Mouse (Mus musculus) neural tube, embryonic 11.5 days (tissue): ENCODE measurements around the gene Fam167b. TPM values are rescaled to one million over a fixed set of nuclear protein-coding genes. Genes with fewer than 3 reads are reported as not detected.

Source experiments
- ATAC-seq: fragments of 200-750 bp; cut with Nextera tagmentation; 2 replicates; pipeline ENCODE4 v1.8.0; 2017; ENCODE audit warnings: moderate number of reproducible peaks, mild to moderate bottlenecking, moderate TSS enrichment, moderate library complexity; ENCODE audit not compliant: insufficient read depth, low FRiP score, low TSS enrichment
- DNase-seq: peaks from one replicate; pipeline ENCODE4 v3.0.0-alpha.2; 2015; ENCODE audit warnings: low spot score
- H3K27ac ChIP-seq: fragments of 300-500 bp; sonication (generic); 2 replicates; pipeline ENCODE4 v1.5.1; 2014; ENCODE audit warnings: low read depth, mild to moderate bottlenecking, low read length
- H3K27me3 ChIP-seq: fragments of 300-500 bp; sonication (generic); 2 replicates; pipeline ENCODE4 v1.6.1; 2014; ENCODE audit warnings: mild to moderate bottlenecking, low read length, mixed read lengths; ENCODE audit not compliant: control insufficient read depth, insufficient read depth
- H3K36me3 ChIP-seq: fragments of 300-500 bp; sonication (generic); 2 replicates; pipeline ENCODE4 v1.6.1; 2014; ENCODE audit warnings: mild to moderate bottlenecking, low read length, moderate library complexity, mixed read lengths; ENCODE audit not compliant: control insufficient read depth, insufficient read depth
- H3K4me1 ChIP-seq: fragments of 300-500 bp; sonication (generic); 2 replicates; pipeline ENCODE4 v1.6.1; 2014; ENCODE audit warnings: low read length, mixed read lengths; ENCODE audit not compliant: control insufficient read depth, insufficient read depth
- H3K4me2 ChIP-seq: fragments of 300-500 bp; sonication (generic); 2 replicates; pipeline ENCODE4 v1.6.1; 2014; ENCODE audit warnings: low read depth, mild to moderate bottlenecking, moderate library complexity
- H3K4me3 ChIP-seq: fragments of 300-500 bp; sonication (generic); 2 replicates; pipeline ENCODE4 v1.5.1; 2014; ENCODE audit warnings: low read depth, low read length
- H3K9ac ChIP-seq: fragments of 300-500 bp; sonication (generic); 2 replicates; pipeline ENCODE4 v1.6.1; 2014; ENCODE audit warnings: mild to moderate bottlenecking, low read length
- H3K9me3 ChIP-seq: fragments of 300-500 bp; sonication (generic); 2 replicates; pipeline ENCODE4 v1.6.1; 2016; ENCODE audit warnings: low read length; ENCODE audit not compliant: control insufficient read depth
- WGBS: fragments of 180-500 bp; shearing (Covaris S2); extraction: QIAGEN DNeasy Blood & Tissue Kit; methylation state at CpG from one replicate; pipeline ENCODE4 v1.1.7; 2014; 5-methylcytosine and 5-hydroxymethylcytosine counted together
- polyA plus RNA-seq: library from polyadenylated mRNA; unstranded; fragments of >200 nt; fragmentation: Nextera tagmentation; extraction: Ambion mirVana; gene quantifications from 2 replicates; pipeline ENCODE4 v1.2.1, GENCODE M21; 2014

Fam167b gene
- polyA plus RNA-seq, 1 experiment from 2014 or later = 1.1 TPM

DNA sequence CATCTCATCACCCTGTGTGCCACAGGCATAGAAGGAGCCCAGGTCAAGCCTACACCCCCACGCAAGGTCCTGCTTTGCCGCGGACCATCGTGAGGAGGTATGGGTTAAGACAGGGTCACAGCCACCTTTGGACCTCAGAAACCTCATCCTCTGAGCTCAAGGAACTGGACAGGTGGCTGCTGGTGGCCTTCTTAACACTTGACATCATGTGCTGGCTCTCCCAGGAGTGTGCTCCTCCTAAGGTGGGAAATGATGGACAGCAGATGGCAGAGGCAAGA is 5.3 kb downstream of the Fam167b start:
- Histone ChIP-seq H3K4me1 (no peaks in the 10 kb centered on the region), H3K9ac (no peak overlapping the region), H3K4me3 (no peak overlapping the region), H3K27ac (no peak overlapping the region), H3K27me3 (no peaks in the 10 kb centered on the region), H3K9me3 (no peaks in the 10 kb centered on the region), H3K4me2 (no peak overlapping the region), H3K36me3 (no peaks in the 10 kb centered on the region)
- WGBS = 98% methylated on average over 4 of the region's 4 CpGs
- DNase-seq = no peak
- ATAC-seq = no peak

DNA sequence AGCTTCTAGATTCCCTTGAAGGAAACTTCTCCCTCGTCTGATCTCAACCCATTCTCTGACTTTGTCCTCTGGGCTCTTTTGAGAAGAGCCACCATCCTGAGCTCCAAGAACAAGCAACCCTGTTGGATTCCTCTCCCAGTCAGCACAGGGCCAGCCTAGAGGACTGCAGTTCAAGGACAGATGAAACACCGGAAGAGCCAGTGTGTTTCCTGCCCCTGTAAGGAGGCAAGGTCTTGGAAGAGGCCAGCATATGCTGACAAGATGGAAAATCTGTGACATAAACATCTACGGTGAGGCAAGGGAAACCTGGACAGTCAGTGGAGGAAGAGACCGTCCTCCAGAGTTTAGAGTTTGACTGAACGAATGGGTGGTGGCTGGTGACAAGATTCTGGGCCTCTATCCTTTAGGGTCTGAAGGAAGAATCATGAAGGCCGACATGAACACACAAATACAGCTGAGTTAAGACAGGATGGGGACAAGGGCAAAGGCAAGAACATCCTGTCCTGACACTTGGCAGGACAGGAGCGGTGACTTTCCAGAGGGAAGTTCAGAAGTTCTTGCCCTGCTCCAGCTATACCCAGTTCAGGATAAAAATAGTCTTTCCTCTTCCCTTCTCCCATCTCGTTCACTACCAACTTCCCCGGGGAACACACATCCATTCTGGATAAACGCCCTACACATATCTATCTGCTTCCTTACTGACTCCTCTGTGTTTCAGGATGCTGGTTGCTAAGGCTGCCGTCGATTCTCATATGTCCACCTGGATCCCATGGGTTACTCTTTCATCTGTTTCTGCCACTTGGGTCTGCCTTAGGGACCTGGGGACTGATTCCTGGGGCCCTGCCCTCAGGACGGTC is 5.9 kb downstream of the Fam167b start:
- 87% methylated on average over 13 of the region's 13 CpGs for WGBS
- Histone ChIP-seq H3K36me3 (no peaks in the 10 kb centered on the region), H3K9me3 (no peaks in the 10 kb centered on the region), H3K9ac (no peak overlapping the region), H3K4me1 (no peaks in the 10 kb centered on the region), H3K27me3 (no peaks in the 10 kb centered on the region), H3K4me3 (no peak overlapping the region), H3K4me2 (no peak overlapping the region), H3K27ac (no peak overlapping the region)
- ATAC-seq (no peak), DNase-seq (no peak)

- Histone ChIP-seq H3K27me3 (no peaks in the 10 kb centered on the region), H3K9ac (no peak overlapping the region), H3K4me1 (no peaks in the 10 kb centered on the region), H3K4me3 (no peak overlapping the region), H3K36me3 (no peaks in the 10 kb centered on the region), H3K27ac (no peak overlapping the region), H3K4me2 (no peak overlapping the region), H3K9me3 (no peaks in the 10 kb centered on the region)
- DNase-seq (no peak), ATAC-seq (no peak)
- WGBS = 78% methylated on average over 8 of the region's 8 CpGs
Measured at GRCm38 (mm10) chr4:129571551-129572084, 6.7 kb downstream of the Fam167b start.

- Histone ChIP-seq H3K4me2 (no peak overlapping the region), H3K27ac (no peak overlapping the region), H3K9ac (no peak overlapping the region), H3K4me1 (no peaks in the 10 kb centered on the region), H3K9me3 (no peaks in the 10 kb centered on the region), H3K27me3 (no peaks in the 10 kb centered on the region), H3K36me3 (no peaks in the 10 kb centered on the region), H3K4me3 (no peak overlapping the region)
- WGBS = 82% methylated on average over 6 of the region's 6 CpGs
- no peak for ATAC-seq
- no peak for DNase-seq
Measured at GRCm38 (mm10) chr4:129570028-129570427, 8.3 kb downstream of the Fam167b start.

GRCm38 (mm10) chr4:129568366-129568765 is 10.0 kb downstream of the Fam167b start:
- WGBS = 91% methylated on average over 7 of the region's 7 CpGs
- ATAC-seq = no peak

GRCm38 (mm10) chr4:129565139-129565538 is 13.2 kb downstream of the Fam167b start:
- DNase-seq (no peak), ATAC-seq (no peak)
- H3K4me2 ChIP-seq = no peak overlapping the region
- no peak overlapping the region for H3K27ac ChIP-seq
- no peak overlapping the region for H3K9ac ChIP-seq
- peaks cover 7% of the 10 kb centered on the region; the same call in 1 of the 2 replicates for H3K4me1 ChIP-seq
- WGBS = 83% methylated on average over 6 of the region's 6 CpGs
- no peaks in the 10 kb centered on the region for H3K27me3 ChIP-seq
- H3K9me3 ChIP-seq = no peaks in the 10 kb centered on the region
- no peak overlapping the region for H3K4me3 ChIP-seq
- H3K36me3 ChIP-seq = no peaks in the 10 kb centered on the region

More at GRCm38 (mm10) chr4:129568366-129568765, 10.0 kb downstream of the Fam167b start:
- Histone ChIP-seq H3K4me1 (peaks cover 6% of the 10 kb centered on the region; the same call in 1 of the 2 replicates), H3K4me3 (no peak overlapping the region), H3K9ac (no peak overlapping the region), H3K9me3 (no peaks in the 10 kb centered on the region), H3K4me2 (no peak overlapping the region), H3K36me3 (no peaks in the 10 kb centered on the region), H3K27ac (no peak overlapping the region), H3K27me3 (no peaks in the 10 kb centered on the region)
- no peak for DNase-seq

DNA sequence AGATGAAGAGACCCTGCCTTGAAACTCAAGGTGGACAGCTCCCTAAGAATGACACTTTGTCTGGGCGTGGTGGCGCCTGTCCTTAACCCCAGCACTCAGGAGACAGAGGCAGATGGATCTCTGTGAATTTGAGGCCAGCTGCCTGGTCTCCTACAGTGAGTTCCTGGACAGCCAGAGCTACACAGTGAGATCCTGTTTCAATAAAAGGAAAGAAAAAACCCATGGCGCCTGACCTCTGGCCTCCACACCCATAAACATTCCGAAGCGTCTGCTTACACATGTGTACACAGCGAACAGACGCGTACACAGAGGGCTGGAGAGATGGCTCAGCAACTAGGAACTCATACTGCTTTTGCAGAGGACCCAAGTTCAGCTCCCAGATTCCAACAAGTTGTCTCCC is 14.6 kb downstream of the Fam167b start:
- ATAC-seq (no peak), DNase-seq (peak; percentile 32)
- no peaks in the 10 kb centered on the region for H3K9me3 ChIP-seq
- H3K9ac ChIP-seq = no peak overlapping the region
- H3K27me3 ChIP-seq = no peaks in the 10 kb centered on the region
- H3K4me2 ChIP-seq = no peak overlapping the region
- H3K27ac ChIP-seq = no peak overlapping the region
- WGBS = 32% methylated on average over 8 of the region's 8 CpGs
- no peaks in the 10 kb centered on the region for H3K36me3 ChIP-seq
- H3K4me1 ChIP-seq = peaks cover 7% of the 10 kb centered on the region; the same call in 1 of the 2 replicates
- H3K4me3 ChIP-seq = no peak overlapping the region

DNA sequence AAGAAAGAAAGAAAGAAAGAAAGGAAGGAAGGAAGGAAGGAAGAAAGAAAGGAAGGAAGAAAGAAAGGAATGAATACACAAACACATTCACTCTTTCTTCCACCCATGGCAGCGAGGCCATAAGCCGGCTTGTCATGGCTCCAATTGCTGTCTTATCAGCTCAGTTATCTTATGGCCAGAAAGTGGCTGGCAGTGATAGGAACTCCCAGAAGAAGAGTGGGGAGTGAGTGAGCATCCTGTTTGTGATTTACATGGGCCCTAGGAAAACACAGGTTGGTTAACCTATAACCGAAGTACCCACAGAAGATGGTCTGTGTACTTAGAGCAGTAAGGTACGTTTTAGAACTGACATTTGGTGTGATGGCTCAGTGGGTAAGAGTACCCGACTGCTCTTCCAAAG is 17.2 kb downstream of the Fam167b start:
- no peak for DNase-seq
- Histone ChIP-seq H3K9me3 (no peaks in the 10 kb centered on the region), H3K4me1 (peaks cover 10% of the 10 kb centered on the region), H3K4me3 (no peak overlapping the region), H3K27ac (no peak overlapping the region), H3K27me3 (no peaks in the 10 kb centered on the region), H3K4me2 (no peak overlapping the region), H3K9ac (no peak overlapping the region), H3K36me3 (no peaks in the 10 kb centered on the region)
- WGBS = 93% methylated on average over 5 of the region's 5 CpGs
- no peak for ATAC-seq

GRCm38 (mm10) chr4:129558321-129558955 is 19.9 kb downstream of the Fam167b start:
- H3K27me3 ChIP-seq = no peaks in the 10 kb centered on the region
- no peak overlapping the region for H3K4me3 ChIP-seq
- no peak overlapping the region for H3K27ac ChIP-seq
- no peaks in the 10 kb centered on the region for H3K36me3 ChIP-seq
- H3K9me3 ChIP-seq = no peaks in the 10 kb centered on the region
- 88% methylated on average over 12 of the region's 12 CpGs for WGBS
- no peak overlapping the region for H3K4me2 ChIP-seq
- H3K9ac ChIP-seq = no peak overlapping the region
- peaks cover 14% of the 10 kb centered on the region for H3K4me1 ChIP-seq
- DNase-seq (no peak), ATAC-seq (no peak)
